Mouse (Mus musculus) cortical plate, adult 2 months (tissue): ENCODE measurements around the gene Bcor.

Experiments used
- CTCF ChIP-seq: fragments of 200-500 bp; IDR thresholded peaks from 2 replicates; pipeline ENCODE4 v1.5.1; 2011; ENCODE audit warnings: mild to moderate bottlenecking, control low read depth, low read length; ENCODE audit not compliant: insufficient read depth; ENCODE audit errors: extremely low read depth
- POLR2A ChIP-seq: fragments of 200-500 bp; IDR thresholded peaks from 2 replicates; pipeline ENCODE4 v1.6.1; 2011; ENCODE audit warnings: mild to moderate bottlenecking, low read length, control low read depth; ENCODE audit not compliant: insufficient read depth; ENCODE audit errors: extremely low read depth

DNA sequence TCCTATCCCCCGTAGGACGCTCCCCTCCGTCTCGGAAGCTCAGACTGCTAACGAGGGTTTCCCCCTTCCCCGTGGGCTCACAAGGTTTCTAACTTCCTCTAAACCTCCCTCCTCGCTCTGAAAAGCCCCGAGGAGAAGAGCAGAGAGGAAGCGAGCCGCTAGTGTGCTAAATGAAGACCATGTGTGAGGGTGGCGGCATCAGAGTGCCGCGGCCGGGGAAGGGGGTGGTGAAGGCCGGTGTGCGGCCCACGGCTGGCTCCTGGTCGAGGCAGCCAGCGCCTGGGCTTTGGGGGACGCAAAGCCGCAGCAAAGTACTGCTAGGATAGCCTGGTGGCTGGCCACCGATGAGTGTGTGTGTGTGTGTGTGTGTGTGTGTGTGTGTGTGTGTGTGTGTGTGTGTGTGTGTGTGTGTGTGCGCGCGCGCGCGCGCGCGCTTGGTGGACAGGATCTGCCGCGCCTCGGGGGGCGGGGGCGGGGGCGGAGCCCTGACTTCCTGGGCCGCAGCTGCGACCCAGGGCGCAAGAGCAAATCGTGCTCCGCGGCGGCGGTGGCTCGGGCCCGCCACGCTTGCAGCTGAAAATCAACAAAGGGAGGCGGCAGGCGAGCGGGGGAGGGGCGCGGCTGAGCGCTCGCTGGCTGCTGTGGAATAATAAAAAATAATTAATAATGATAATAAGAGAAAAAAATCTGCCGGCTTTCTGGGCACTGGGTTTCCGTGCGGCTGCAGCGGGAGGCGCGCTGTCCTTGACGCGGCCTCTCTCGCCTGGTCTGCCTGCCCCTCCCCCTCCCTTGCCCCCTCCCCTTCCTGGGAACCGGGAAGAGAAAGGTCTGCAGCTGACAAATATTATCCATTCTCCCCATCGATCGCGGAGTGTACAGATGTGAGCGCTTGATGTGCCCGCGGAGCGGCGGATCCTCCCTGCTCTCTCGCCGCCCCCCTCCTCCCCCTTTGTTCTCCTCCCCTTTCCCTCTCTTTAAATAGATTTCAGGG, 24.7 kb downstream of the Bcor start:
- TF ChIP-seq CTCF, result no peak
- no peak for TF ChIP-seq POLR2A
